Mouse (Mus musculus): Measurements from ENCODE around the gene Cln5. TPM values are rescaled to one million over a fixed set of nuclear protein-coding genes. Genes with fewer than 3 reads are reported as not detected.

Cln5 gene
- 25.7 and 29.7 TPM in 2 replicates for polyA plus RNA-seq (2016; fragmentation: Nextera tagmentation; extraction: Ambion mirVana)

DNA sequence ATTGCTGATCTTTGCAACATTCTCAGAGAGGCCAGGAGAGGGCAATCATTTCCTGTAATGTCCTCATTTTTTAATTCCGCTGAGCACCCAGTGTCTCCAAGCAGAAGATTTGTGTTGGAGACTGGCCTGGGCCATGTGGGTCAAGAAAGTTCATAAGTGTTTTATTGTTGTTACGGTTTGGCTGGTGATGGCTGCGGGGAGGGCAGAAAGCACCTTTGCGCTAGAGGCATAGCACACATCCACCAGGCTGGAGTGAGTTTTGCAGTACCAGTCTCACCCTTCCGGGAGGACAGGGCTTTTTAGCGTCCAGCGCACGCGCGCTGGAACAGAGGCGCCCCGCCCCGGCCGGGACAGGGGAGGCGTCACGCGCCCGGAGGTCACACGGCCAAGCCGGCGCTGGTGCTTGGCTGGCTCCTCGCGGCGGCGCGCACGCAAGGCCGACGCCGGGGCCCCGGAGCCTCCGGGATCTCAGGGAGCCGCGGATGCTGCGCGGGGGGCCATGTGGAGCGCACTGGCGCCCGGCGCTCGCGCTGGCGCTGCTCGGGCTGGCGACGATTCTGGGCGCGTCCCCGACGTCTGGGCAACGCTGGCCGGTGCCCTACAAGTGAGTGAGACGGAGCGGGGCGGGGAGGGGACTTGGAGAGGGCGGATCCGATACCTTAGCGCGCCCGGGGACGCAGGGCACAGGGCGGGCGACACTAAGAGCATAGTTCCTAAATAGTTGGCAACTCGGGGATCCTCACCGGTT lies at the start of gene Cln5:
TSS of gene Cln5 (plus strand) at position 353 of the 748 bp plus-strand sequence.
- under 1% methylated on average over 65 of the region's 65 CpGs for WGBS
- peaks cover 33% of the 10 kb centered on the region for H3K36me3 ChIP-seq
- H3K4me3 ChIP-seq = peak within 1 kb of the TSS; percentile 66
- H3K27me3 ChIP-seq (ENCODE audit: low read depth, poor library complexity, severe bottlenecking) = no peaks in the 10 kb centered on the region
- DNase-seq (ENCODE audit: low spot score) = peak; percentile 94
- H3K9me3 ChIP-seq (replicated peaks) = no peaks in the 10 kb centered on the region
- H3K4me1 ChIP-seq = peaks cover 17% of the 10 kb centered on the region
- peak within 1 kb of the TSS; percentile 89 for H3K27ac ChIP-seq (replicated peaks)

DNA sequence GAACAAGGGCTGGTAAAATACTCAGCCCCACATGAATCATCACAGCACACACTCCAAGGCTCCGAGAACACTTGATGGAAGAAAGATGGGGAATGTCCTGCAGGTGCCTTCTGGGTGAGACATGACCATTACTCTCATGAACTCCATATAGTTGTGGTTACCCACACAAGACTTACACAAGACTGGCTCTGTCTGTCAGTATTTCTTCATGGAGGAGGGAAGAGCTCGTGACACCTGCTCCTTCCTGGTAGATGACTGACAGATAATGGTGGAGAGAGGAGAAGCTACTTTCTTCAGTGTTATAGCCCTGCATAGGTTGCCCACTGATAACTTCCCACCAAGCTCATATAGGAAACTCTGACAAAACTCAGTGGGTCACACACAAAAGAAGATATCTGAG lies 40.8 kb upstream of the Cln5 start:
- H3K27me3 ChIP-seq (ENCODE audit: low read depth, poor library complexity, severe bottlenecking) = no peaks in the 10 kb centered on the region
- H3K4me1 ChIP-seq = no peaks in the 10 kb centered on the region
- H3K27ac ChIP-seq (replicated peaks) = no peak overlapping the region
- H3K4me3 ChIP-seq = no peak overlapping the region
- no peaks in the 10 kb centered on the region for H3K36me3 ChIP-seq
- WGBS = 85% methylated on average over 2 of the region's 2 CpGs
- no peak for DNase-seq (ENCODE audit: low spot score)
- H3K9me3 ChIP-seq (replicated peaks) = no peaks in the 10 kb centered on the region

DNA sequence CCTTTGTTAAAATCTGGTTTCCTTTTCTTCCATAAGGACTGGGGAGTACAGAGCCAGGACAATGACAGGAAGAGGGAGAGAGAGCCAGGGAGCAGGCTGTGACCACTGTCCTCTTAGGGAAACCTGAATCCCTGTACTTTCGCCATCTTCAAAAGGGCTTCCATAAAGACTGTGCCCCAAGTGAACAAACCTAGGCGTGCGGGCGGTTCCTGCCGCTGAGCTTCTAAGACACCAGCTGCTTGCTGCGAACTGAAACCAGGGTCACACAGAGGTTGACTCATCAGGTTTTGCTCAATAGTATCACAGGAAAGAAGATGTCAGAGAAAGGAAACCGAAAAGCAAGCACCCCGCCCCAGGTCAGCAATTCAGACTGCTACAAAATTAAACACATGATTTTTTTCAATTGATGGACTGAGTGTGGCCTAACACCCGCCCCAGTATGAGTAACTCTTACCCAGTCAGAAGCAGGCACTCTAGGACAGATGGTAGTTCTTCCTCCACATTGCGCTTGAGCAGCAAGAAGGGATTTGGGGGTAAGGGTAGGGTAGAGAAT lies 36.7 kb upstream of the Cln5 start:
- Histone ChIP-seq H3K27ac (replicated peaks) (no peak overlapping the region), H3K4me1 (no peaks in the 10 kb centered on the region), H3K27me3 (ENCODE audit: low read depth, poor library complexity, severe bottlenecking) (no peaks in the 10 kb centered on the region), H3K36me3 (no peaks in the 10 kb centered on the region), H3K9me3 (replicated peaks) (no peaks in the 10 kb centered on the region), H3K4me3 (no peak overlapping the region)
- DNase-seq (ENCODE audit: low spot score) = no peak
- WGBS = 81% methylated on average over 10 of the region's 10 CpGs

DNA sequence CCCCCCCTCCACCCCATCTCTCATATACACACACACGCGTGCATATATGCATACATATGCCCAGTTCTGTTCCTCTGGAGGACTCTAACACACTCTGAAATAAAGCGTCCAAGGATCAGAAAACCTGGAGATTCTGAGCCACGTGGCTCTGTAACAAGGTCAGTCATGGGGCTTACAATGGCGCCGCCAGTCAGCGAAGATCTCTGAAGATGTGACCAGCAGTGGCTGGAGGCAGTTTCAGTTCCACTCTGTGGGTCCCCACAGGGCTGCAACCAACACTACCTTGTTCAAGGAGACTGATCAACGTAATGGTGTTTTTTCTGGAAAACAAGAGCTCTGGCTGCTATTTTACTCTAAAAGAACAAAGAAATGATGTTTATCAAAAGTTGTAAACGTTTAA lies 35.9 kb upstream of the Cln5 start:
- no peak overlapping the region for H3K27ac ChIP-seq (replicated peaks)
- H3K4me1 ChIP-seq = no peaks in the 10 kb centered on the region
- no peaks in the 10 kb centered on the region for H3K9me3 ChIP-seq (replicated peaks)
- WGBS = 92% methylated on average over 9 of the region's 9 CpGs
- no peak overlapping the region for H3K4me3 ChIP-seq
- no peaks in the 10 kb centered on the region for H3K36me3 ChIP-seq
- no peak for DNase-seq (ENCODE audit: low spot score)
- H3K27me3 ChIP-seq (ENCODE audit: low read depth, poor library complexity, severe bottlenecking) = no peaks in the 10 kb centered on the region

DNA sequence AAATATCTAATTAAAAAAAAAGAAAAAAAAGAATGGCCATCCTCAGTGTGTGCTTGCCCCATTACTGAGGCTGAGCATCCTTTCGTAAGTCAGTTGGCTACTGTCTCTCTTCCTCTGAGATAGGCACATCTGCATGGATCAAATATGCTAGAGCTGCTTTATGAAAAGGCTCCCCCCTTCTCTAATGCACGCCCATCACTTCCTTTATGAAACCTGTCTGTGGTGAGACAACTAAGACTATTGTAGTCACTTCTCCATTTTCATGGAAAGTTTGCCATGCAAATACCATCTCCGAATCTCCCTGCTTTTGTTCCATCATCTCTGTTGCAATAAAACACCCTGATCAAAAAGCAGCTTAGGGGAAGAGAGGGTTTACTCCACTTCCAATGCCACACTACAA lies 33.0 kb upstream of the Cln5 start:
- no peaks in the 10 kb centered on the region for H3K27me3 ChIP-seq (ENCODE audit: low read depth, poor library complexity, severe bottlenecking)
- H3K9me3 ChIP-seq (replicated peaks) = no peaks in the 10 kb centered on the region
- H3K4me3 ChIP-seq = no peak overlapping the region
- H3K4me1 ChIP-seq = no peaks in the 10 kb centered on the region
- H3K36me3 ChIP-seq = no peaks in the 10 kb centered on the region
- 85% methylated on average over 3 of the region's 3 CpGs for WGBS
- no peak for DNase-seq (ENCODE audit: low spot score)
- H3K27ac ChIP-seq (replicated peaks) = no peak overlapping the region

DNA sequence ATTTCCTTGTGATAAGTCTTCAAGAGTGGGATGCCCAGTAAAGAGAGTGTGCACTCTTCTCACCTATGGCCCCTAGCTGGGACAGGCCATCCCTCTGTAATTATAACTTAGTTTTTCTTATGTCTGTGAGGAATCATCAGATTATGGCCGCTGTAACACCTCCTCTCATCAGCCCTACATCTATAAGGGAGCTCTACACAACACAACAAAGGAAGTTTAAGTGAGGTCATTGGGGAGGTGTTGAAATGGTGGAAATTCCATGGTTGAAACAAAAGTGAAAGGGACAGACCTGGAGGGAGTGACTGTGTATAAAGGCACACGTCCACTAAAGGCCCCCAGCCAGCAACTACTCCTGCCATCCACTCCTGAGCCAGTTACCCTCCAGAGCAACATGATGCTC lies 23.3 kb upstream of the Cln5 start, which contains the start of gene Acod1:
TSS of gene Acod1 (plus strand) at position 301 of the 400 bp plus-strand sequence.
- WGBS = 91% methylated on average over 2 of the region's 2 CpGs
- Histone ChIP-seq H3K27ac (replicated peaks) (no peak within 1 kb of the TSS), H3K27me3 (ENCODE audit: low read depth, poor library complexity, severe bottlenecking) (no peaks in the 10 kb centered on the region), H3K9me3 (replicated peaks) (no peaks in the 10 kb centered on the region), H3K4me3 (no peak within 1 kb of the TSS), H3K36me3 (no peaks in the 10 kb centered on the region), H3K4me1 (peaks cover 8% of the 10 kb centered on the region)
- no peak for DNase-seq (ENCODE audit: low spot score)

DNA sequence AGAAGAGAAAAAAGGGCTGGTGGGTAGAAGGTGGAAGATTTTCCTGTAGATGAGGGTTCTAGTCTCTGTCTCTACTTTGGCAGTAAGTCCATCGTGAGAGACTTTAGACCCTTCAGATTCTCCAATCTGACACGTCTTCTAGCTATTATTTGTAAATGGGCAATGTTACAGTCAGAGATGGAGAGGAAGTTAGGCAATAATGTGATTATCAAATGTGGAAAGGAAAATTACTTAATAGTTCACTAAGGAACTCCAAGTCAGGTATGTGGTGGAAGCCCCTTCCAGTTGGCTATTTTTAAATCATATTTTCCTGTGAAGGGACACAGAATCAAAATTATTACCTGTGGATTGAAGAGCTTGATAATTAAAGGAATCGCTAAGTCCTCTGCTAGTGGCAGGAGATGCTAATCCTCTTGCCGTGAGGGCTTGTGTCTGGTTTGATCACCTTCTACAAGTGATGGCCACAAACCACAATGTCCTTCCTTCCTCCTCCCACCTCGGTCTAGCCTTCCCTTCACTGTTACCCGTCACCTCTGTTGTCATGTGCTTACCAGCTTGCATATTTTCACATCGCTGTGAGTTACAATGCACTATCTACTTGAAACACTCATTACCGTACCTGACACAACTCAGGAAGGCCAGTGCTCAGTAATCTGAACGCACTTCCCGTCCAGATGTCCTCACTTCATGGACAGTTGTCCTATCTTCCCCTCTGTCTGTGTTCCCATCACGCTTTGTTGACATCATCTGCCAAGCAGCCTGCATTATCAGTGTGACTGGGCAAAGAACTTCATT lies 21.5 kb upstream of the Cln5 start:
- WGBS = 89% methylated on average over 11 of the region's 11 CpGs
- Histone ChIP-seq H3K4me1 (peaks cover 8% of the 10 kb centered on the region), H3K27me3 (ENCODE audit: low read depth, poor library complexity, severe bottlenecking) (no peaks in the 10 kb centered on the region), H3K4me3 (no peak overlapping the region), H3K27ac (replicated peaks) (no peak overlapping the region), H3K9me3 (replicated peaks) (no peaks in the 10 kb centered on the region), H3K36me3 (no peaks in the 10 kb centered on the region)
- DNase-seq (ENCODE audit: low spot score) = no peak

DNA sequence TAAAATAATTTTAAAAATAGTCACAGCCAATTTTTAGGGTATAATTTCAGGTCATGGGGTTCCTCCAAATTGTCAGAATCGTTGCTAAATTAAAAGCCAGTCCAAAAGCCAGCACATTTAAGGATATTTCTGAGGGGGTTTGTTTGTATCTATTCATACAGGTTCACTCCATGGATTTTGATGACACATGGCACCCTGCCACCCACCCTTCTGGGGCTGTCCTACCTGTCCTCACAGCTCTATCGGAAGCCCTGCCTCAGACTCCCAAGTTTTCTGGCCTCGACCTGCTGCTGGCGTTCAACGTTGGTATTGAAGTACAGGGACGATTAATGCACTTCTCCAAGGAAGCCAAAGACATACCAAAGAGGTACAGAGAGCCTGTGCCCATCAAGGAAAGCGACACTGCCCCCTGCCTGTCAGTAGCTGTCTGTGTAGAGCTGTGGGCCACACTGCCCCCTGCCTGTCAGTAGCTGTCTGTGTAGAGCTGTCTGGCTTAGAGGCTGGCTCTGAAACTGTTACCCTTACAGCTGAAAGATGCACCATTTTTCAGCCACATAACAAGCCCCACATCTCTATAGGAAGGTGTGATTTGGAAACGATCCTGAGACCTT lies 18.8 kb upstream of the Cln5 start:
- WGBS = 40% methylated on average over 8 of the region's 8 CpGs

DNA sequence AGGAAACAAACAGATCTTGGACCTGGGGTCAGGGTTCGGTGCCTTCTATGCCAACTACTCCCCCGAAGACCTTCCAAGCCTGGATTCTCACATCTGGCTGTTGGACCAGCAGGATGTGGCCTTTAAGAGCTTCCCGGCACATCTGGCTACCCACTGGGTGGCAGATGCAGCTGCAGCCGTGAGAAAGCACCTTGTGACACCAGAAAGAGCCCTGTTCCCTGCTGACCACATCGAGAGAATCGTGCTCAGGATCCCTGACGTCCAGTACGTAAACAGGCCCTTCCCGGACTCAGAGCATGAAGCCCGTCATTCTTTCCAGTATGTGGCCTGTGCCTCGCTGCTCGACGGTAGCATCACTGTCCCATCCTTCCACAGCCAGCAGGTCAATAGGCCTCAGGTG lies 15.3 kb upstream of the Cln5 start:
- WGBS = 86% methylated on average over 13 of the region's 13 CpGs
- DNase-seq (ENCODE audit: low spot score) = no peak

More for the DNA sequence above, 18.8 kb upstream of the Cln5 start:
- Histone ChIP-seq H3K4me1 (peaks cover 8% of the 10 kb centered on the region), H3K36me3 (no peaks in the 10 kb centered on the region), H3K4me3 (no peak overlapping the region), H3K27ac (replicated peaks) (no peak overlapping the region), H3K9me3 (replicated peaks) (no peaks in the 10 kb centered on the region), H3K27me3 (ENCODE audit: low read depth, poor library complexity, severe bottlenecking) (no peaks in the 10 kb centered on the region)
- peak; percentile 70 for DNase-seq (ENCODE audit: low spot score)

DNA sequence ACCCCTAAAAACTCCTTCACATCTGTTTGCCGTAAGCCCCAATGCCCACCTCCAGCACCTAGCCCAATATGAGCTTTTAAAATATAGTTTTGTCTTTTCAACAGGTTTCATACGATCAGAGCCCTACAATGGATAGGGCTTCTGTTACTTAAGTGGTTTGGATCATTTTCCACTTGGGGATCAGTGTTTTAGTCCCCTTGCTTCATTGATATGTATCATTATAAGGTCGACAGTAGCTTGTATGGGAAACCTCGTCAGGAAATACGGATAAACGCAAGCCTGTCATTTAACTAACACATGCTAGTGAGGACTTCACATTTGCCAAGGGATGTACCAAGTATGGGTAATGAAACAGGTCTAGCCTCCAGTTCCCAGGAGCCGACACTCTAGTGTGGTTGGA lies 13.4 kb upstream of the Cln5 start:
- Histone ChIP-seq H3K27ac (replicated peaks) (no peak overlapping the region), H3K9me3 (replicated peaks) (no peaks in the 10 kb centered on the region), H3K27me3 (ENCODE audit: low read depth, poor library complexity, severe bottlenecking) (no peaks in the 10 kb centered on the region), H3K4me3 (no peak overlapping the region), H3K4me1 (no peaks in the 10 kb centered on the region), H3K36me3 (no peaks in the 10 kb centered on the region)
- DNase-seq (ENCODE audit: low spot score) = no peak
- 93% methylated on average over 7 of the region's 7 CpGs for WGBS

More for the DNA sequence above, 15.3 kb upstream of the Cln5 start:
- Histone ChIP-seq H3K27me3 (ENCODE audit: low read depth, poor library complexity, severe bottlenecking) (no peaks in the 10 kb centered on the region), H3K9me3 (replicated peaks) (no peaks in the 10 kb centered on the region), H3K4me1 (no peaks in the 10 kb centered on the region), H3K36me3 (no peaks in the 10 kb centered on the region), H3K27ac (replicated peaks) (no peak overlapping the region), H3K4me3 (no peak overlapping the region)

DNA sequence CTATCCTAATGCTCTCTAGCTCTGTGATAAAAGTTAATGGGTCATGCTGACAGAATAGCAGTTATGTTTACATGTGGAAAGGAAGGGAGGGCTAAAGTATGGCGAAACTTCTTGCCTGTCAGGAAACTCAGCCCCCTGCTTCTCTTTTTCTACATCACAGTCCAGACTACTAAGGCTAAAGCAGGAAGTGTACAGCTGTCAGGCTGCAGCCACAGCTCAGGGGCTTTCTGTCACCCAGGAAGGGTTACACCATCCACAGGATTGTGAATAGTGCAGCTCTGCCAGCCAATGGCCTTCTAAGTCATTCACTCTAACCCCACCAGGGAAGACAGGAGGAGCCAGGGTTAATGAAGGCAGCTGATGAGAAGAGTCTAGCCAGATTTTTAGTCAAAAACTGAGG lies 11.0 kb upstream of the Cln5 start:
- no peaks in the 10 kb centered on the region for H3K27me3 ChIP-seq (ENCODE audit: low read depth, poor library complexity, severe bottlenecking)
- WGBS = 88% methylated on average over 1 of the region's 1 CpGs
- H3K9me3 ChIP-seq (replicated peaks) = no peaks in the 10 kb centered on the region
- H3K27ac ChIP-seq (replicated peaks) = no peak overlapping the region
- H3K36me3 ChIP-seq = no peaks in the 10 kb centered on the region
- no peak overlapping the region for H3K4me3 ChIP-seq
- no peak for DNase-seq (ENCODE audit: low spot score)
- no peaks in the 10 kb centered on the region for H3K4me1 ChIP-seq

DNA sequence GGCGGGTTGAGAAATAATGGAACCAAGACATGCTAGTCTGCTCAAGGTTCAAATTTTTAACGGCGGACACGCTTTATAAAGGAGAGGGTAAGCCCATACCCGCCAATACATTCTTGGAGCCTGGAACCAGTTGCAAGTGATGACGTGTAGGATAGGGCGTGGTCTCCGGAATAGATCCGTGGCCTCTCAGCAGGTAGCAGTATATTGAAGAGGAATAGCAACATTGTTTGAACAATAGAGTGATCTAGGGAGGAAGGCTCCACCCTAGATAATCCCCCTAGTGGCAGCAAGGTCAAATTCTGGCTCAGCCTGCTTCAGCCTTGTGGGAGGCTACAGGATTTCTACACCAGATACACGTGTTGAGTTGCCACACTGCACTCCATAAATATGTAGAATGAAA lies 10.5 kb upstream of the Cln5 start:
- Histone ChIP-seq H3K27ac (replicated peaks) (no peak overlapping the region), H3K36me3 (no peaks in the 10 kb centered on the region), H3K9me3 (replicated peaks) (no peaks in the 10 kb centered on the region), H3K4me3 (no peak overlapping the region), H3K27me3 (ENCODE audit: low read depth, poor library complexity, severe bottlenecking) (no peaks in the 10 kb centered on the region), H3K4me1 (no peaks in the 10 kb centered on the region)
- 85% methylated on average over 10 of the region's 10 CpGs for WGBS
- DNase-seq (ENCODE audit: low spot score) = no peak

All from midbrain, embryonic 10.5 days (tissue).